Mouse (Mus musculus) v-Abl transformed pro-B cells (cell line): Measurements from ENCODE around the gene Scand1.

Source experiments
- in situ Hi-C, 2 experiments: fragments of 400-800 bp; cut with MboI; formaldehyde crosslinking; loops; one replicate each; pipeline ENCODE4 v1.15.1; 2025; ENCODE audit not compliant: unreplicated experiment in 2 of 2

The Scand1 gene

GRCm38 (mm10) chr2:156312297-156312897, at the start of gene Scand1, which contains the start of gene Cnbd2:
Gene Scand1 (minus strand): TSS chr2:156312704.
Gene Cnbd2 (plus strand): TSS chr2:156312299.
- in situ Hi-C loops, result loop anchor here (5.0 to 10.0 kb wide), 2 partner anchors 90 to 92 kb away; no protein-coding TSS in a partner anchor

- in situ Hi-C loops, result no loop called here
Measured at GRCm38 (mm10) chr2:156356031-156356430, 43.5 kb upstream of the Scand1 start.

GRCm38 (mm10) chr2:156353265-156353692, 40.8 kb upstream of the Scand1 start:
- in situ Hi-C loops, result no loop called here

GRCm38 (mm10) chr2:156352413-156353165, 40.1 kb upstream of the Scand1 start:
- in situ Hi-C loops, result no loop called here

GRCm38 (mm10) chr2:156351243-156351642, 38.7 kb upstream of the Scand1 start:
- in situ Hi-C loops, result no loop called here

- in situ Hi-C loops, result no loop called here
Measured at GRCm38 (mm10) chr2:156349286-156349848, 36.9 kb upstream of the Scand1 start.

GRCm38 (mm10) chr2:156348812-156349211, 36.3 kb upstream of the Scand1 start:
- in situ Hi-C loops, result no loop called here

- in situ Hi-C loops, result no loop called here
Measured at GRCm38 (mm10) chr2:156344775-156345532, 32.5 kb upstream of the Scand1 start.

GRCm38 (mm10) chr2:156340078-156340477, 27.6 kb upstream of the Scand1 start:
- in situ Hi-C loops, result no loop called here

GRCm38 (mm10) chr2:156331446-156331965, 19.0 kb upstream of the Scand1 start:
- in situ Hi-C loops, result no loop called here

- in situ Hi-C loops, result no loop called here
Measured at GRCm38 (mm10) chr2:156330681-156331080, 18.2 kb upstream of the Scand1 start.

GRCm38 (mm10) chr2:156324681-156325080, 12.2 kb upstream of the Scand1 start:
- in situ Hi-C loops, result loop anchor here in 1 of 2 experiments (10.0 kb wide), 1 partner anchor 50 kb away; no protein-coding TSS in a partner anchor

- in situ Hi-C loops, result loop anchor here in 1 of 2 experiments (10.0 kb wide), 1 partner anchor 51 kb away; no protein-coding TSS in a partner anchor
Measured at GRCm38 (mm10) chr2:156324116-156324588, 11.6 kb upstream of the Scand1 start.

GRCm38 (mm10) chr2:156321538-156321937, 9.0 kb upstream of the Scand1 start:
- in situ Hi-C loops, result loop anchor here in 1 of 2 experiments (10.0 kb wide), 1 partner anchor 53 kb away; no protein-coding TSS in a partner anchor

GRCm38 (mm10) chr2:156318491-156318890, 6.0 kb upstream of the Scand1 start:
- in situ Hi-C loops, result loop anchor here in 1 of 2 experiments (10.0 kb wide), 1 partner anchor 86 kb away; no protein-coding TSS in a partner anchor

- in situ Hi-C loops, result loop anchor here (5.0 to 10.0 kb wide), 2 partner anchors 87 to 90 kb away; no protein-coding TSS in a partner anchor
Measured at GRCm38 (mm10) chr2:156314811-156315210, 2.3 kb upstream of the Scand1 start.

- in situ Hi-C loops, result loop anchor here (5.0 to 10.0 kb wide), 2 partner anchors 89 to 92 kb away; no protein-coding TSS in a partner anchor
Measured at GRCm38 (mm10) chr2:156313153-156313552, 649 bp upstream of the Scand1 start.

- in situ Hi-C loops, result loop anchor here (5.0 to 10.0 kb wide), 2 partner anchors 90 to 93 kb away; no protein-coding TSS in a partner anchor
Measured at GRCm38 (mm10) chr2:156311841-156312291, 638 bp downstream of the Scand1 start.

- in situ Hi-C loops, result loop anchor here (5.0 to 10.0 kb wide), 2 partner anchors 91 to 93 kb away; no protein-coding TSS in a partner anchor
Measured at GRCm38 (mm10) chr2:156311441-156311840, 1.1 kb downstream of the Scand1 start.
